Mouse (Mus musculus) spleen, adult 2 months (tissue): ENCODE measurements around the gene Tradd.

ENCODE experiments used
- CTCF ChIP-seq: fragments of 200-500 bp; IDR thresholded peaks from 2 replicates; pipeline ENCODE4 v1.5.1; 2011; ENCODE audit warnings: mild to moderate bottlenecking, inconsistent platforms; ENCODE audit not compliant: insufficient read depth, insufficient read length, insufficient replicate concordance; ENCODE audit errors: extremely low read depth
- POLR2A ChIP-seq: fragments of 200-500 bp; IDR thresholded peaks from 2 replicates; pipeline ENCODE4 v1.6.1; 2011; ENCODE audit warnings: low read depth, low read length, inconsistent platforms

DNA sequence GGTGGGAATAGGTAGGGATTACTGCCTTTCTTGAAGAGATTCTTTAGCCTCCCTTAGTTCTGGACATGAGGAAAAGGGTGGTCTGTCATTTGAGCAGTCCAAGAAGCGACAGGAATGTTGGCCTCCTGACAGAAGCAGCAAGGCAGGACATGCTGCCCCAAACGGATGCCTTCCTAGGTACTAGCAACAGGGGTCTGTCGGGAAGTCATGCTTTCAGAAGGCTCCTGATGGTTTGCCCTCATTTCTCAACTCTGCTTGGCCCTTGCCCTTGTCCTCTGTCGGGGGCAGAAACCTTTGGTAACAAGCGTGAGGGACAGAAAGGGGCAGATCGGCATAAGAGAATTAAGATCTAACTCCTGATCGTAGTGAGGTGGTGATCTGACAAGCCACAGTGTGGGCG lies 45.7 kb upstream of the Tradd start:
- TF ChIP-seq CTCF (no peak), POLR2A (no peak)
